Mouse (Mus musculus) embryonic fibroblast, embryonic 13.5 days (primary cell): ENCODE results near the gene Sik3. TPM values are rescaled to one million over a fixed set of nuclear protein-coding genes. Genes with fewer than 3 reads are reported as not detected.
A peak's percentile ranks its signal among the peaks of the same experiment; 100 is the strongest.

Experiments
- H3K27ac ChIP-seq: 2 replicates; pipeline ENCODE4 v1.5.1; 2012; ENCODE audit warnings: low read length, control low read depth, inconsistent platforms; ENCODE audit not compliant: insufficient read depth
- H3K4me1 ChIP-seq: 2 replicates; pipeline ENCODE4 v1.6.1; 2011; ENCODE audit warnings: low read length; ENCODE audit not compliant: control insufficient read depth, insufficient read depth
- H3K4me3 ChIP-seq: 2 replicates; pipeline ENCODE4 v1.5.1; 2011; ENCODE audit warnings: mild to moderate bottlenecking, control low read depth, low read length; ENCODE audit not compliant: insufficient read depth
- CTCF ChIP-seq: IDR thresholded peaks from 2 replicates; pipeline ENCODE4 v1.5.1; 2011; ENCODE audit warnings: mild to moderate bottlenecking, control low read depth, low read length, moderate library complexity, borderline replicate concordance; ENCODE audit not compliant: insufficient read depth
- POLR2A ChIP-seq: IDR thresholded peaks from 2 replicates; pipeline ENCODE4 v1.6.1; 2011; ENCODE audit warnings: low read depth, mild to moderate bottlenecking, control low read depth, low read length, moderate library complexity
- polyA plus RNA-seq: library from polyadenylated mRNA; stranded (reverse); fragments of >200 nt; gene quantifications from 2 replicates; pipeline ENCODE4 v1.2.4, GENCODE M21; 2011; ENCODE audit warnings: low read depth; ENCODE audit not compliant: missing spikeins, insufficient read length

Sik3 gene
- polyA plus RNA-seq, 1 experiment = 37.7 TPM

- no peak overlapping the region for H3K4me3 ChIP-seq
- peak overlapping the region; percentile 64 for H3K27ac ChIP-seq
- TF ChIP-seq POLR2A (no peak), CTCF (no peak)
- H3K4me1 ChIP-seq = peaks cover 15% of the 10 kb centered on the region
Measured at GRCm38 (mm10) chr9:46175300-46175699, 162.7 kb downstream of the Sik3 start.

DNA sequence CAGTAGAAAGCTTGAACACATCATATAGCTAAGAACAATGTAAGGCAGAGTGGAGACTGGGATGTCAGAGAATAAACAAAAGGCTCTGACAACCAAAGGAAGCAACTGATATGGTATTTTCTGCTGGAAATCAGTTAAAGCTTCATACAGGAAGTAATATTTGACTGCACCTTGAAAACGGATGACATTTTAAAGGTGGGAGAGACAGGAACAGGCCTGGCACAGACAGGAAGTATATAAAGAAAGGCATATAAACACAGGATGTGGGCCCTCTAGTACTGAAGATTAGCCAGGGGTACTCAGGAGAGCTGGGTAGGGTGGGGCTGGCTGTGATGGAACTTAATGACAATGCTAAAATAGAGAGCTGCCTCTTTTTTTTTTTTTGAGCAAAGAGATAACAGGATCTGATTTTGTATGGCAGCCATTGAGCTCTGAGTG lies 163.3 kb downstream of the Sik3 start:
- TF ChIP-seq POLR2A (no peak), CTCF (no peak)
- peaks cover 15% of the 10 kb centered on the region for H3K4me1 ChIP-seq
- peak overlapping the region; percentile 64 for H3K27ac ChIP-seq
- H3K4me3 ChIP-seq = no peak overlapping the region

GRCm38 (mm10) chr9:46176613-46177012 lies 164.0 kb downstream of the Sik3 start:
- peaks cover 15% of the 10 kb centered on the region for H3K4me1 ChIP-seq
- no peak overlapping the region for H3K4me3 ChIP-seq
- H3K27ac ChIP-seq = peak overlapping the region; percentile 64; the same call in 1 of the 2 replicates
- TF ChIP-seq CTCF (no peak), POLR2A (no peak)

- Histone ChIP-seq H3K4me1 (peaks cover 6% of the 10 kb centered on the region), H3K27ac (no peak overlapping the region), H3K4me3 (no peak overlapping the region)
- TF ChIP-seq CTCF = no peak
- no peak for TF ChIP-seq POLR2A
Measured at GRCm38 (mm10) chr9:46178595-46178994, 166.0 kb downstream of the Sik3 start.

GRCm38 (mm10) chr9:46181297-46181696 lies 168.7 kb downstream of the Sik3 start:
- TF ChIP-seq CTCF = no peak
- TF ChIP-seq POLR2A = no peak
- Histone ChIP-seq H3K4me3 (no peak overlapping the region), H3K4me1 (peaks cover 7% of the 10 kb centered on the region), H3K27ac (no peak overlapping the region)

- Histone ChIP-seq H3K4me3 (no peak overlapping the region), H3K27ac (peak overlapping the region; percentile 37), H3K4me1 (peaks cover 11% of the 10 kb centered on the region)
- TF ChIP-seq POLR2A = no peak
- TF ChIP-seq CTCF = no peak
Measured at GRCm38 (mm10) chr9:46184542-46184941, 171.9 kb downstream of the Sik3 start.

DNA sequence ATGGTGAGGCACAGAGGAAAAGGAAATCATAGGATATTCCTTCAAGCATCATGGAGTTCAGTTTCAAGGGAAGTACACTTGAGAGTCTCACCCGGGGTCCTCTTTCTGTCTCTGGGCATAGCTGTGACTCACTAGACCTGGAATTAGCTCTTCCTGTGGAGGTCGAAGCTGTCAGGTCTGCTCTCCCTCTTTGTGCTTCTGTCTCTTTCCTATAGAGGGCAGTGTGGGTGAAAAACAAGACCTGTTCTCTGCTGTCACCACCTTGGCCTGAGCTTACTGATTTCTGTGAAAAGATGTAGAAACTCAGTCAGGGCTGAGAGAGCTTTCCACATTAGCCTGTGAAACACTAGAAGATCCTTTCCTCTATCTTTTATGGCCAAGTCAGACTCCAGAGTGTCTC lies 172.6 kb downstream of the Sik3 start:
- Histone ChIP-seq H3K27ac (peak overlapping the region; percentile 37), H3K4me1 (peaks cover 11% of the 10 kb centered on the region), H3K4me3 (no peak overlapping the region)
- TF ChIP-seq CTCF = no peak
- TF ChIP-seq POLR2A = no peak

DNA sequence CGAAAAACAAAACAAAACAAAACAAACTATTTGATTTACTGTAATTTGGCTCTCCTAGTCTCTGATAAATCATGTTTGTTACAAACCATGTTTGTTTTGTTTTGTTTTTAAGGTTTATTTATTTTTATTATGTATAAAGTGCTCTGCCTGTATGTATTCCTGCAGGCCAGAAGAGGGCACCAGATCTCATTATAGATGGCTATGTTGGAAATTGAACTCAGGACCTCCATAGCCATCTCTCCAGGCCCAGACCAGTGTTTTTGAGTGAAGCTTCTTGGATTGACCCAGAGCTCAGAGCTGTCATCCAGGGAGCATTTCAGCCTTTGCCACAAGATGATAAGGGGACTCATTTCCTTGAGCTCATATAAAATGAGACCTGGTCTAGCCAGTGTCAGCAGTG lies 173.8 kb downstream of the Sik3 start:
- H3K27ac ChIP-seq = no peak overlapping the region
- H3K4me3 ChIP-seq = no peak overlapping the region
- TF ChIP-seq POLR2A (no peak), CTCF (no peak)
- H3K4me1 ChIP-seq = peaks cover 11% of the 10 kb centered on the region

GRCm38 (mm10) chr9:46188370-46188769 lies 175.8 kb downstream of the Sik3 start:
- H3K4me3 ChIP-seq = no peak overlapping the region
- TF ChIP-seq POLR2A = no peak
- TF ChIP-seq CTCF = no peak
- H3K27ac ChIP-seq = peak overlapping the region; percentile 77; the same call in 1 of the 2 replicates
- H3K4me1 ChIP-seq = peaks cover 11% of the 10 kb centered on the region

DNA sequence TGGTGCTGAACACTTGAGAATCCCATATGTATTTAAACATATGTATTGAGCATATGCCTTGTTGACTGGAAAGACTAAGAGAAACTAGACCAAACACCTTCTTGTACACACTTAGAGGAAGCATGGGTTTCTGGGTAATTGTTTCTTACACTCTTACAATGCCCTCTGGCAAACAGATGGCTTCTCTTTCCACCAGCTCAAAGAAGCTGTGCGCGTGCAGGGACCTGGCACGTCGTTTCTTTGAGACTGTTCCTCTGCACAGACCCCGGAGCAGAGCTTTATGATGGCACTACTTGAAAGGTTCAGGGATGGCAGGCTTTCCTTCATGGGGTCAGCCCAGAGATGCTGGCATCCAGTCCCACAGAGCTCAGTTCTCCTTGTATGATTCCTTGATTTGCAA lies 176.3 kb downstream of the Sik3 start:
- Histone ChIP-seq H3K4me1 (peaks cover 10% of the 10 kb centered on the region), H3K27ac (no peak overlapping the region), H3K4me3 (no peak overlapping the region)
- no peak for TF ChIP-seq CTCF
- TF ChIP-seq POLR2A = no peak

DNA sequence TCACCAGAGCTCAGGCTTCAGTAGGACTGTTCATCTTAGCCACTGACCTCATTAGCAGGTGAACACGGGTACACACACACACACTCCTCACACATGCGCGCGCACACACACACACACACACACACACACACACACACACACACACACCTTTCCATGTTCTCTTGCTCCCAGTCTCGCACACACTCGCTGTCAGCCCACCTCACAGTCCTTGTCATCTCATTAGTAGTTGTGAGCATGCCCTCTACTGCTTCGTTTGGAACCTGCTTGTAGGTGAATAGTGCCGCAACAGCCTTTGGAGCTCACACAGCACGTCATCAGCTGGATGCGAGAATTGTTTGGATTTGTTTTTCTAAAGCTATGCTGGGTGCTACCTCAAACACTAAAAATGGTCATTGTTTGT lies 176.8 kb downstream of the Sik3 start:
- Histone ChIP-seq H3K4me1 (peaks cover 9% of the 10 kb centered on the region), H3K4me3 (no peak overlapping the region), H3K27ac (no peak overlapping the region)
- TF ChIP-seq POLR2A = no peak
- TF ChIP-seq CTCF = no peak
